Mouse (Mus musculus): ENCODE measurements around the gene Zfhx3. TPM values are rescaled to one million over a fixed set of nuclear protein-coding genes. Genes with fewer than 3 reads are reported as not detected.

Zfhx3 gene
- polyA plus RNA-seq, 1 experiment: 6.6 TPM

DNA sequence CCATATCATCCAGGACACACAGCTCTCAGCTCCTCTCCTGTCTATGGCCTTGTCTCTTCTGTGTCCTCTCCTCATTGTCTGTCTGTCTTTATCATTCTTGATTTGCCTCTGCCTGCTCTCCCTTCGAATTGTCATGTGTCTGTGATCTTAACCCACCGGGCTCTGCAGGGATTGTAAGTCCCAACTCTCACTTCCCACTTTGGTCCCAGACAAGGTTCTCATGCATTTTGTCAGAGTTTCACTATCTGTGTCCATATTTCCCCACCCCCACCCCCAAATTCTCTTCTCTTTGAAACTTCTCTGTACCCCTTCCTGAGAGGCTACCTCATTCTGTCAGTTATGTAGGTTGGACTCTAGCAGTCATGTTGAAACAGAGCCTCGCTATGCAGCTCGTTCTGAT is 579.6 kb downstream of the Zfhx3 start:
- no peak overlapping the region for H3K27ac ChIP-seq (ENCODE audit: control insufficient read depth, insufficient read depth, low read depth, low read length, poor library complexity)
- TF ChIP-seq CTCF (IDR thresholded peaks at IDR 0.05; ENCODE audit: control insufficient read depth, insufficient read depth, low read length) (no peak), POLR2A (IDR thresholded peaks at IDR 0.05; ENCODE audit: borderline replicate concordance, control insufficient read depth, low read depth, low read length) (no peak)
- H3K4me1 ChIP-seq (ENCODE audit: control insufficient read depth, insufficient read depth, low read length): no peaks in the 10 kb centered on the region
- WGBS: 75% methylated on average over 4 of the region's 4 CpGs
- no peak overlapping the region for H3K4me3 ChIP-seq (replicated peaks; ENCODE audit: control insufficient read depth, low read depth, low read length)

DNA sequence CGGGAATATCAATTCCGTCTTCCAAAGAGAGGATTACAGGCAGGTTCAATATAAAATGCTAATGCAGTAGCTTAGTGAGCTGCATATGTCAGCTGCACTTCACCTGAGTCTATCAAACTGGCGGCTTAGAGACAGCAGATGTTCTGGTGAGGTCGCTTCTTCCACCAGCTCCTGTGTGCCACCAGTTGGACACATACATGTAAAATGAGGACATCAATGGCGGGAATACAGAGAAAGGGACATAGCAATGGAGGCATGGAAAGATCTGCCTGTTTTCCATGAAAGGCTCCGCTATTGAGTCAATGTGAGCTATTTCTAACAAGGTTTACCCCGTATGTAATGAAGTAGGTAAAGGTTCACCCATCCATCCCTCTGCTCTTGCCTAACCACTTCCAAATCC is 587.0 kb downstream of the Zfhx3 start:
- Histone ChIP-seq H3K27ac (ENCODE audit: control insufficient read depth, insufficient read depth, low read depth, low read length, poor library complexity) (no peak overlapping the region), H3K4me1 (ENCODE audit: control insufficient read depth, insufficient read depth, low read length) (no peaks in the 10 kb centered on the region), H3K4me3 (replicated peaks; ENCODE audit: control insufficient read depth, low read depth, low read length) (no peak overlapping the region)
- no peak for TF ChIP-seq POLR2A (IDR thresholded peaks at IDR 0.05; ENCODE audit: borderline replicate concordance, control insufficient read depth, low read depth, low read length)
- TF ChIP-seq CTCF (IDR thresholded peaks at IDR 0.05; ENCODE audit: control insufficient read depth, insufficient read depth, low read length): no peak
- WGBS: 81% methylated on average over 7 of the region's 7 CpGs

DNA sequence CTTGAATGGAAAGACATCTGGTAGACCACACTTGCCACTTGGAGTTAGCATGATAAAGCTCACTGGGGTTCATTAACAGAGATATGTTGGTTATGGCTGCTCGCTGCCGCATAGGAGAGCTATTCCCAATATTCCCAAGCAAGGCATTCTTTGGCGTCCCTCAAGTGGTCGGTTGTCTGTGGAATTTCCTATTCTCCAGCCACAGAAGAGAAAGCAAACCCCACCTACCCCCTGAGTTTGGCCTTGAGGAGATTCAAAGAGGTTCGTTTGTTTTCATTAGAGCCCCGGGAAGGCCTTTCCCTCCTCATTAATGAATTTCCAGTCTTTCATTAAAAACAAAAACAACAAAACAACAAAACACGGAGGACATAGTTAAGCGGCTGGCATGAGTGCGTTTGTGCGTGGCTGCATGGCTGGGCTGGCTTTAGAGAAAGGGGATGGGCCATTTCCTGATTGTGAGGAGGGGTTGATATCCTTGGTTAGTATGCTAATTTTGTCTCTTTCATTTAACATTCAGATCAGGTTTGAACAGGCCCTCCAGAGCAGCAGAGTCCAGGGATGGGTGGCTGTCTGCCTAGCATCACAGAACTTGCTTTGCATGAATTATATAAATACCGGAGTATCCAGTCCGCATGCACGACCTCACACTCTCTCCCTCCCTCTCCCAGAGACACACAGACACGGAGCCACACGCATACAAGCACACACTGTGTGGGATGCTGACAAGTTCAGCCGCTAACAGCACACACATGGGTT is 592.9 kb downstream of the Zfhx3 start:
- Histone ChIP-seq H3K4me3 (replicated peaks; ENCODE audit: control insufficient read depth, low read depth, low read length) (no peak overlapping the region), H3K4me1 (ENCODE audit: control insufficient read depth, insufficient read depth, low read length) (no peaks in the 10 kb centered on the region), H3K27ac (ENCODE audit: control insufficient read depth, insufficient read depth, low read depth, low read length, poor library complexity) (no peak overlapping the region)
- TF ChIP-seq POLR2A (IDR thresholded peaks at IDR 0.05; ENCODE audit: borderline replicate concordance, control insufficient read depth, low read depth, low read length) (no peak), CTCF (IDR thresholded peaks at IDR 0.05; ENCODE audit: control insufficient read depth, insufficient read depth, low read length) (no peak)
- WGBS: 78% methylated on average over 16 of the region's 16 CpGs

DNA sequence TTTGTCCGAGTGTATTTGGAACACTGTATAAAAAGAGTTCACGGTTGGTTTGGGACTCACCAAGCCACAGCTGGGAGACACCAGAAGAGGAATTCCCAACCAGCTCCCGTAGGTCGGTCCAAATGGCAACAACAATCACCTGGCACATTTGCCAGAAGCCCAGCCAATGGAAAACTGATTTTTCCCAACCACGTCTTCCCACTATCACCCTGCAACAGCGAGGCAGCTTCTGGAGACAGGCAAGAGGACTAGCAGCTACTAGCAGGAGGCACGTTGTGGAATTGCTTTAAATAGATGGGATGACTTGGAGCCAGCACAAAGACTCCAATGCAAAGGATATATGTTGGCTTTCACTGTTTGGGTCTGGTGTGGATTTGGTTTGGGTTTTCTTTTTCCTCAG is 593.7 kb downstream of the Zfhx3 start:
- TF ChIP-seq CTCF (IDR thresholded peaks at IDR 0.05; ENCODE audit: control insufficient read depth, insufficient read depth, low read length) (no peak), POLR2A (IDR thresholded peaks at IDR 0.05; ENCODE audit: borderline replicate concordance, control insufficient read depth, low read depth, low read length) (no peak)
- 86% methylated on average over 7 of the region's 7 CpGs for WGBS
- Histone ChIP-seq H3K27ac (ENCODE audit: control insufficient read depth, insufficient read depth, low read depth, low read length, poor library complexity) (no peak overlapping the region), H3K4me1 (ENCODE audit: control insufficient read depth, insufficient read depth, low read length) (no peaks in the 10 kb centered on the region), H3K4me3 (replicated peaks; ENCODE audit: control insufficient read depth, low read depth, low read length) (no peak overlapping the region)

DNA sequence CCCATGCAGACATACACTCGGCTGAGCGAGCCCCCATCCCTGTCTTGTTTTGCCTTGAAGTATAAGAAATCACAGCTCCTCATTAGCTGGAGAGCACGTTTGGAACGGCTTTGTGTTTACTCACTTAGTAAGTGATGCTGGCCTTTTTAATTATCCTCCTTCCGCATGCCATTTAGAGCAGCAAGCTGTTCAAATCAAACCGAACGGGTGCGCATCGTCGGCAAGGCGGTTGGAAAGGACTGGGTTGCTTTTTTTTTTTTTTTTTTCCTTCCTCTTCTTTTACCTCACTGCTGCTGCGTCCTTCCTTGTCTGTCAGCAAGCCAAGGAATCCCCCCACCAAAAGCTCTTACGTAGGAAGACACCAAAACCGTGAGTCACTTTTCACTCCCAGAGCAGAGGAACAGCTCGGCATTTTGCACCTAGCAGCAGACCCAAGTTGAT is 594.5 kb downstream of the Zfhx3 start:
- 82% methylated on average over 15 of the region's 15 CpGs for WGBS
- H3K27ac ChIP-seq (ENCODE audit: control insufficient read depth, insufficient read depth, low read depth, low read length, poor library complexity): no peak overlapping the region
- H3K4me3 ChIP-seq (replicated peaks; ENCODE audit: control insufficient read depth, low read depth, low read length): no peak overlapping the region
- no peaks in the 10 kb centered on the region for H3K4me1 ChIP-seq (ENCODE audit: control insufficient read depth, insufficient read depth, low read length)
- TF ChIP-seq CTCF (IDR thresholded peaks at IDR 0.05; ENCODE audit: control insufficient read depth, insufficient read depth, low read length): no peak
- TF ChIP-seq POLR2A (IDR thresholded peaks at IDR 0.05; ENCODE audit: borderline replicate concordance, control insufficient read depth, low read depth, low read length): no peak

DNA sequence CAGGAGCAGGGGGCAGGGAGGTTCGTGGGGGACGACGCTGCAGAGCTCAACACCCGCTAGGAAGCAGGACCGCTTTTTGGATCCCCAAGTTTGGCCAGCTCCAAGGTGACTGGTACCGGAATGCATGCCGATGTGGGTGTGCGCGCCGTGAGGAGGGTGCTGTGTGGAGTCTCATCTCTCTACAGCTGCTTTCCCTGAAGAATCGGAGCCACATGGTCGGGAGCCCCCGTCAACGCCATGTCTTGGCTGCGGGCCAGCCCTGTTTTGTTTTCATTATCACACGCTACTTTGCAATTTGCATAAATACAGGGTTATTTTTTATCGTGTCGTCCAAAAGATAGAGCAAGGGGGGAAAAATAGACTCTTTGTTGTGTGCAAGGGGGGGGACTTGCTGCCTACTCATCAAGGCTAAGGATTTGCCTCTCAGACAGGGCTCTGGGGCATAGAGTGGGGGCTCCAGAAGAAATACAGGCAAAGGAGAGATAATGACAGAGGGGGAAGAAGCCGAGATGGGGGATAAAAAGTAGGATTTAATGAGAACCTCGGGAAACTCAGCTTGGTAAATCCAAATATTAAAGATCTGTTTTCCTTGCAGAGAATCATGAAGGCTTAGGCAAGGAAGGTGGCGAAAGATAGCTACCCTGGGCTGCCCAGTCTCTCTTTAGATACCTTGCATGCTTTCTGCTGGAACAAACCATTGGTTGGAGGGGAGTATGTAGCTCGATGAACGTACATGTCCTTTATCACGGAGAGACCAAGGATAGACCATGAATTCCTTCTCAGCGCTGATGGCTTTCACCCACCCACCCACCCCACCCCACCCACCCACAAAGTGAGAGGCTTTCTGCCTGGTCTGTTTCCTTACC is 595.5 kb downstream of the Zfhx3 start:
- TF ChIP-seq POLR2A (IDR thresholded peaks at IDR 0.05; ENCODE audit: borderline replicate concordance, control insufficient read depth, low read depth, low read length) (no peak), CTCF (IDR thresholded peaks at IDR 0.05; ENCODE audit: control insufficient read depth, insufficient read depth, low read length) (no peak)
- Histone ChIP-seq H3K4me1 (ENCODE audit: control insufficient read depth, insufficient read depth, low read length) (no peaks in the 10 kb centered on the region), H3K27ac (ENCODE audit: control insufficient read depth, insufficient read depth, low read depth, low read length, poor library complexity) (no peak overlapping the region), H3K4me3 (replicated peaks; ENCODE audit: control insufficient read depth, low read depth, low read length) (no peak overlapping the region)
- WGBS: 86% methylated on average over 25 of the region's 25 CpGs

DNA sequence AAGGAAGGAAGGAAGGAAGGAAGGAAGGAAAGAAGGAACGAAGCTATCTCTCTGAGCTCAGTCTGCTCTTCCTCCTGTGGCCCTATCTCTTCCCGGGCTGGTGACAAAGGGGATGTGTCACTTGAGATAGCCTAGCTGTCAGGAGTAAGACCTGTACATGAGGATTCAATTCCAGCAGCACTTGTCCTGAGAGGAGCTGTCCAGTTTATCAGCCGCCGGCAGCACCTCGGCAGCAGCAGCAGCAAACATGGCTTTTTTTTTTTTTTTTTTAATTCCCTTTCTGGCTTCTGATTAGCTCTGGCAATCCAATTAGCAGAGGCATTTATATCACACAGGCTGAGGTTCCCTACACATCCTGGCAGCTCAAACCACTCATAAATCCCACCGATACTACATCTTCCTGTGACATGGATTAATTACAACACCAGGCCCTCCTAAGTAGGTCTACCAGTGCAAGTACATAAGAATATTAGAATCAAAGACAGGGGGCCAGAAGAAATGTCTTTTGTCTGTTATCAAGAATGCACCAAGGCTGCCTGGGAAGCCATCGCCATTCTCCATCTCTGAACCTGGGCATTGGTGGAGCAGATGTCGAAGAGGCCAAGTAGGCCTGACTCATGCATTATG is 596.6 kb downstream of the Zfhx3 start:
- Histone ChIP-seq H3K4me3 (replicated peaks; ENCODE audit: control insufficient read depth, low read depth, low read length) (no peak overlapping the region), H3K4me1 (ENCODE audit: control insufficient read depth, insufficient read depth, low read length) (no peaks in the 10 kb centered on the region), H3K27ac (ENCODE audit: control insufficient read depth, insufficient read depth, low read depth, low read length, poor library complexity) (no peak overlapping the region)
- WGBS: 68% methylated on average over 8 of the region's 8 CpGs
- TF ChIP-seq CTCF (IDR thresholded peaks at IDR 0.05; ENCODE audit: control insufficient read depth, insufficient read depth, low read length) (no peak), POLR2A (IDR thresholded peaks at IDR 0.05; ENCODE audit: borderline replicate concordance, control insufficient read depth, low read depth, low read length) (no peak)

DNA sequence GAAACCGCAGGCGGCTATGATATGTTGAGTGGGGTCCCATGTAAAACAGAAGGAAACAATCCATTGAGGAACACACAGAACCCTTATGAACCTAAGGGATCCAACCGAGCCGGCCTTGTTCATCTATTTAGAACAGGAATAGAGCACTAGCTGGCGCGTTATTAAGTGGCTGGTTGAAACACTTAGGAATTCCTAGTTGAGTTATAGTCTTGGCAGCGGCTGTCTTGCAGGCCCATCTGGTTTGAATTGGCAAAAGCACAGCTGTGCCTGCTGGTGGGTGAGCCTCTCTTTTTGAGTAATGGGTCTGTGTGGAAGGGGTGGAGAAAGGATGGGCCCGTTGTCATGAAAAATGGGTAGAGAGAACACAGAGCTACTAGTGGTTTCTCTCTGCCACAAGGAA is 610.1 kb downstream of the Zfhx3 start:
- H3K27ac ChIP-seq (ENCODE audit: control insufficient read depth, insufficient read depth, low read depth, low read length, poor library complexity): no peak overlapping the region
- WGBS: 81% methylated on average over 8 of the region's 8 CpGs
- no peak for TF ChIP-seq POLR2A (IDR thresholded peaks at IDR 0.05; ENCODE audit: borderline replicate concordance, control insufficient read depth, low read depth, low read length)
- no peak for TF ChIP-seq CTCF (IDR thresholded peaks at IDR 0.05; ENCODE audit: control insufficient read depth, insufficient read depth, low read length)
- H3K4me1 ChIP-seq (ENCODE audit: control insufficient read depth, insufficient read depth, low read length): no peaks in the 10 kb centered on the region
- H3K4me3 ChIP-seq (replicated peaks; ENCODE audit: control insufficient read depth, low read depth, low read length): no peak overlapping the region
